Comparison of ENCODE assay signal across 24 mouse cellular contexts in genomic region chr16:95256648-95257047, GRCm38 (mm10). TPM values are rescaled to one million over a fixed set of nuclear protein-coding genes. Genes with fewer than 3 reads are reported as not detected.
DNase-seq lines count a peak whose midpoint lies in the region; ATAC-seq and TF ChIP-seq lines count a peak whose summit lies in the region.
"Had no signal": no experiment of that assay in that cellular context is flagged by ENCODE, and none has a peak within 500 bp of the region (broad histone marks: within the 10 kb centered on the region; RNA-seq: fewer than 3 reads in every experiment).

No protein-coding gene starts in this region.

- peaks cover 2% of the 10 kb centered on the region; the same call in 1 of the 2 replicates for H3K4me1 ChIP-seq in kidney, adult 2 months (ENCODE audit: control insufficient read depth, insufficient read depth, low read length)
- no peaks in the 10 kb centered on the region for H3K4me1 ChIP-seq in lung, postnatal 0 days (ENCODE audit: insufficient read depth, low read depth, low read length)
- peaks cover 54% of the 10 kb centered on the region for H3K4me1 ChIP-seq in megakaryocyte, embryonic 14.5 days
- H3K4me1 ChIP-seq: forebrain, embryonic 13.5 days had no signal

- TF ChIP-seq POLR2A in kidney, adult 2 months (IDR thresholded peaks at IDR 0.05; ENCODE audit: low read depth, low read length), result no peak

- no peak overlapping the region for H3K4me3 ChIP-seq in kidney, adult 2 months (ENCODE audit: insufficient read depth, low read depth, low read length)
- H3K4me3 ChIP-seq in lung, postnatal 0 days (ENCODE audit: low read depth, low read length), result no peak overlapping the region
- H3K4me3 ChIP-seq in megakaryocyte, embryonic 14.5 days (replicated peaks), result peak overlapping the region; percentile 18
- H3K4me3 ChIP-seq: embryonic facial prominence, embryonic 10.5 days; embryonic facial prominence, embryonic 12.5 days; forebrain, embryonic 13.5 days had no signal

- intact Hi-C loops in heart, postnatal 36 days (cut with DNase I), result no loop called here

- no peak overlapping the region for H3K4me2 ChIP-seq in lung, postnatal 0 days (replicated peaks; ENCODE audit: low read depth, low read length)
- H3K4me2 ChIP-seq: embryonic facial prominence, embryonic 12.5 days; forebrain, embryonic 13.5 days had no signal

- peak; percentile 67 for DNase-seq in heart, adult 11 months
- no peak for DNase-seq in heart, postnatal 36 days
- no peak for DNase-seq in kidney, adult 2 months
- no peak for DNase-seq in kidney, adult 9 months
- no peak for DNase-seq in lung, postnatal 0 days (ENCODE audit: low spot score)
- DNase-seq in lung, adult 18-20 months, result no peak
- DNase-seq: adrenal gland, adult 8-10 months; adrenal gland, postnatal 14 days; adrenal gland, postnatal 36 days; B cell, adult 2 months; cerebellum, adult 11-12 months; cerebellum, adult 2 months; cerebellum, adult 9-10 months; cerebellum, postnatal 10 days; cerebellum, postnatal 25 days had no signal

- no peaks in the 10 kb centered on the region for H3K9me3 ChIP-seq in lung, postnatal 0 days (ENCODE audit: low read length)
- H3K9me3 ChIP-seq in megakaryocyte, embryonic 14.5 days, result no peaks in the 10 kb centered on the region
- H3K9me3 ChIP-seq: embryonic facial prominence, embryonic 10.5 days; embryonic facial prominence, embryonic 12.5 days; forebrain, embryonic 13.5 days; G1E had no signal

- 67% methylated on average over 2 of the region's 2 CpGs for WGBS in kidney, adult 2 months
- WGBS in lung, postnatal 0 days, result 56% methylated on average over 2 of the region's 2 CpGs

- no peak for TF ChIP-seq CTCF in kidney, adult 2 months (conservative IDR thresholded peaks at IDR 0.05; ENCODE audit: insufficient read depth, insufficient read length, low read depth, low read length)
- TF ChIP-seq CTCF in lung, postnatal 0 days (IDR thresholded peaks at IDR 0.05), result no peak

- ATAC-seq in lung, postnatal 0 days, result 0 out of 2 replicates have a peak, but pooled peaks have one; percentile 8
- no peak for ATAC-seq in megakaryocyte, adult 5-6 weeks (ENCODE audit: poor library complexity, severe bottlenecking)
- ATAC-seq: activated CD4-positive, CD25-positive, alpha-beta regulatory T cell, adult 4 months; CD4-positive, CD25-positive, alpha-beta regulatory T cell, adult 4 months; forebrain, embryonic 13.5 days; Patski had no signal

- no peak overlapping the region for H3K9ac ChIP-seq in lung, postnatal 0 days (replicated peaks; ENCODE audit: low read depth)
- H3K9ac ChIP-seq: embryonic facial prominence, embryonic 12.5 days; forebrain, embryonic 13.5 days had no signal

- 0 out of 2 replicates have a peak, but pooled peaks have one; percentile 17 for TF ChIP-seq EP300 in lung, postnatal 0 days (IDR thresholded peaks at IDR 0.05)

- H3K27me3 ChIP-seq in kidney, adult 2 months (replicated peaks; ENCODE audit: control insufficient read depth, insufficient read depth, low read length), result no peaks in the 10 kb centered on the region
- no peaks in the 10 kb centered on the region for H3K27me3 ChIP-seq in lung, postnatal 0 days (replicated peaks; ENCODE audit: insufficient read depth, low read length)
- H3K27me3 ChIP-seq in megakaryocyte, embryonic 14.5 days (replicated peaks), result peaks cover 23% of the 10 kb centered on the region
- H3K27me3 ChIP-seq: embryonic facial prominence, embryonic 12.5 days; forebrain, embryonic 13.5 days; Patski had no signal

- peaks cover 2% of the 10 kb centered on the region; the same call in 1 of the 2 replicates for H3K36me3 ChIP-seq in kidney, adult 2 months (ENCODE audit: control insufficient read depth, insufficient read depth, low read length)
- no peaks in the 10 kb centered on the region for H3K36me3 ChIP-seq in lung, postnatal 0 days (ENCODE audit: insufficient read depth, low read length)
- no peaks in the 10 kb centered on the region for H3K36me3 ChIP-seq in megakaryocyte, embryonic 14.5 days (replicated peaks; ENCODE audit: low read length)
- H3K36me3 ChIP-seq: embryonic facial prominence, embryonic 10.5 days; embryonic facial prominence, embryonic 12.5 days; G1E had no signal

- peak overlapping the region; percentile 43; the same call in 1 of the 2 replicates for H3K27ac ChIP-seq in kidney, adult 2 months (ENCODE audit: insufficient read depth, low read depth, low read length)
- H3K27ac ChIP-seq in lung, postnatal 0 days (ENCODE audit: low read length), result no peak overlapping the region
- H3K27ac ChIP-seq: embryonic facial prominence, embryonic 10.5 days; embryonic facial prominence, embryonic 12.5 days; forebrain, embryonic 13.5 days had no signal

RNA-seq across cellular contexts. Expression of gene Kcnj15, which starts 0.7 kb away (rescaled TPM):
- 1 to 10 TPM; 1.6 to 2.1 TPM for total RNA-seq in heart, postnatal 36 days (2021)
- 311 and 327 TPM in 2 replicates for polyA plus RNA-seq in kidney, adult 2 months (2012; rRNA removed)
- polyA plus RNA-seq in lung, postnatal 0 days (2015; fragmentation: Nextera tagmentation; extraction: Ambion mirVana), result 11.5 and 15.8 TPM in 2 replicates
- polyA plus RNA-seq in megakaryocyte, embryonic 14.5 days (2012; ENCODE audit: insufficient read depth, low replicate concordance), result not detected in 2 replicates
- total RNA-seq in megakaryocyte, adult 5-6 weeks (2015), result not detected in 2 replicates
- not detected in 2 replicates for total RNA-seq in megakaryocyte, adult 5-6 weeks (2017)
- polyA plus RNA-seq: cerebellum, adult 2 months; G1E had no signal

Comparison
In these comparisons a context has a peak if more than half of its experiments do, and no peak if none do; other contexts are left out.
1. RNA of gene Kcnj15, which starts 0.7 kb away (polyA plus RNA-seq): 311 to 327 TPM in kidney, adult 2 months; 11.5 to 15.8 TPM in lung, postnatal 0 days and not detected in megakaryocyte, embryonic 14.5 days; every median in the first group is over 10 times any median in the second.